Mouse (Mus musculus) T-cell, adult 2 months (primary cell): Measurements from ENCODE around the gene Scgb1b10.
"Not testable (repeated sequence)": the region's sequence is repeated elsewhere in the genome, so short reads cannot be mapped to it uniquely, and the experiment has no call there.

Experiments
- DNase-seq: peaks from one replicate; pipeline ENCODE4 v3.0.0; 2022; ENCODE audit warnings: low spot score

Gene Scgb1b10

GRCm38 (mm10) chr7:32100553-32100952, at the start of gene Scgb1b10:
Gene Scgb1b10, plus strand, starts transcription at chr7:32100853.
- not testable (repeated sequence) for DNase-seq
